Mouse (Mus musculus) CH12.LX (cell line): Measurements from ENCODE around the gene Retreg3. TPM values are rescaled to one million over a fixed set of nuclear protein-coding genes. Genes with fewer than 3 reads are reported as not detected.

Experiments used
- DNase-seq: peaks from one replicate; pipeline ENCODE4 v3.0.0-alpha.2; 2013; ENCODE audit errors: extremely low read depth
- H3K27ac ChIP-seq: 2 replicates; pipeline ENCODE4 v1.5.1; 2012; ENCODE audit warnings: low read depth, mild to moderate bottlenecking, control low read depth, moderate library complexity; ENCODE audit not compliant: insufficient read depth
- H3K27me3 ChIP-seq: replicated peaks from 2 replicates; pipeline ENCODE3; 2012; ENCODE audit warnings: inconsistent platforms
- H3K36me3 ChIP-seq, 2 experiments: replicated peaks in 1 of 2; 2 replicates each; pipeline versions ENCODE3 to v1.6.1; 2012; ENCODE audit warnings: inconsistent platforms in 1 of 2, low read length in 1 of 2, mild to moderate bottlenecking in 1 of 2, mixed read lengths in 1 of 2, moderate library complexity in 1 of 2; ENCODE audit not compliant: control insufficient read depth in 1 of 2, insufficient read depth in 1 of 2
- H3K4me1 ChIP-seq, 2 experiments: 2 replicates each; pipeline ENCODE4 v1.6.1; 2012; ENCODE audit warnings: inconsistent platforms in 1 of 2, moderate library complexity in 1 of 2; ENCODE audit not compliant: insufficient read depth in 2 of 2, control insufficient read depth in 1 of 2
- H3K4me2 ChIP-seq: 2 replicates; pipeline ENCODE4 v1.6.1; 2012; ENCODE audit warnings: low read depth, mild to moderate bottlenecking, control low read depth; ENCODE audit not compliant: poor library complexity, insufficient read depth, severe bottlenecking
- H3K4me3 ChIP-seq, 3 experiments: fragments of 150-350 bp in 1 of 3; sonication (generic) in 1 of 3; replicated peaks in 1 of 3; 2 replicates each; pipeline versions ENCODE3 to v1.5.1; 2011 to 2012; ENCODE audit warnings: low read depth in 2 of 3, low read length in 2 of 3, mild to moderate bottlenecking in 2 of 3, moderate library complexity in 2 of 3, control low read depth in 1 of 3, improper control_type of control experiment in 1 of 3, inconsistent platforms in 1 of 3, mixed read lengths in 1 of 3; ENCODE audit not compliant: poor library complexity in 1 of 3
- H3K79me2 ChIP-seq: replicated peaks from 2 replicates; pipeline ENCODE4 v1.6.1; 2012; ENCODE audit warnings: mild to moderate bottlenecking, moderate library complexity; ENCODE audit not compliant: control insufficient read depth, poor library complexity, insufficient read depth, severe bottlenecking; ENCODE audit errors: extremely low read depth
- H3K9ac ChIP-seq: 2 replicates; pipeline ENCODE4 v1.6.1; 2012; ENCODE audit warnings: low read depth, mild to moderate bottlenecking, control low read depth, moderate library complexity; ENCODE audit not compliant: insufficient read depth
- H3K9me3 ChIP-seq: replicated peaks from 2 replicates; pipeline ENCODE3; 2012; ENCODE audit warnings: low read length, inconsistent platforms, mixed read lengths
- BHLHE40 ChIP-seq: IDR thresholded peaks from 2 replicates; pipeline ENCODE4 v1.6.1; 2011; ENCODE audit warnings: mild to moderate bottlenecking, low read depth, low read length, improper control_type of control experiment
- ELF1 ChIP-seq: IDR thresholded peaks from 2 replicates; pipeline ENCODE4 v1.6.1; 2014; ENCODE audit warnings: low read depth, mild to moderate bottlenecking, inconsistent platforms, low read length, improper control_type of control experiment
- EP300 ChIP-seq: IDR thresholded peaks from 2 replicates; pipeline ENCODE4 v1.6.1; 2011; ENCODE audit warnings: low read length, improper control_type of control experiment
- GABPA ChIP-seq: IDR thresholded peaks from 2 replicates; pipeline ENCODE4 v1.6.1; 2012; ENCODE audit warnings: low read depth, low read length, improper control_type of control experiment, inconsistent platforms; ENCODE audit not compliant: insufficient replicate concordance
- HCFC1 ChIP-seq: IDR thresholded peaks from 2 replicates; pipeline ENCODE4 v1.6.1; 2012; ENCODE audit warnings: low read depth, mild to moderate bottlenecking, inconsistent platforms, low read length, improper control_type of control experiment
- JUN ChIP-seq: IDR thresholded peaks from 2 replicates; pipeline ENCODE4 v1.6.1; 2011; ENCODE audit warnings: low read depth, mild to moderate bottlenecking, low read length, improper control_type of control experiment, moderate library complexity; ENCODE audit not compliant: insufficient read depth
- JUND ChIP-seq: conservative IDR thresholded peaks from 2 replicates; pipeline ENCODE4 v1.6.1; 2011; ENCODE audit warnings: low read depth, low read length, improper control_type of control experiment
- MAFK ChIP-seq: IDR thresholded peaks from 2 replicates; pipeline ENCODE4 v1.6.1; 2011; ENCODE audit warnings: low read length, improper control_type of control experiment; ENCODE audit not compliant: insufficient replicate concordance
- MAZ ChIP-seq: IDR thresholded peaks from 2 replicates; pipeline ENCODE4 v1.6.1; 2012; ENCODE audit warnings: low read depth, mild to moderate bottlenecking, inconsistent platforms, low read length, improper control_type of control experiment, moderate library complexity
- MEF2A ChIP-seq: IDR thresholded peaks from 2 replicates; pipeline ENCODE4 v1.6.1; 2014; ENCODE audit warnings: low read depth, mild to moderate bottlenecking, inconsistent platforms, low read length, improper control_type of control experiment, borderline replicate concordance
- MYC ChIP-seq: IDR thresholded peaks from 2 replicates; pipeline ENCODE4 v1.6.1; 2011; ENCODE audit warnings: low read depth, mild to moderate bottlenecking, improper control_type of control experiment, low read length
- NRF1 ChIP-seq: IDR thresholded peaks from 2 replicates; pipeline ENCODE4 v1.6.1; 2014; ENCODE audit warnings: low read depth, mild to moderate bottlenecking, inconsistent platforms, low read length, improper control_type of control experiment, moderate library complexity
- PAX5 ChIP-seq: IDR thresholded peaks from 2 replicates; pipeline ENCODE4 v1.6.1; 2012; ENCODE audit warnings: low read length, inconsistent platforms, mixed read lengths
- POLR2AphosphoS2 ChIP-seq: IDR thresholded peaks from 2 replicates; pipeline ENCODE4 v1.6.1; 2011; ENCODE audit warnings: low read depth, low read length, improper control_type of control experiment
- RAD21 ChIP-seq: IDR thresholded peaks from 2 replicates; pipeline ENCODE4 v1.6.1; 2011; ENCODE audit warnings: low read depth, mild to moderate bottlenecking, low read length, improper control_type of control experiment, moderate library complexity
- RCOR1 ChIP-seq: conservative IDR thresholded peaks from 2 replicates; pipeline ENCODE4 v1.6.1; 2012; ENCODE audit warnings: low read depth, mild to moderate bottlenecking, inconsistent platforms, low read length, improper control_type of control experiment
- SIN3A ChIP-seq: IDR thresholded peaks from 2 replicates; pipeline ENCODE4 v1.6.1; 2012; ENCODE audit warnings: low read length, improper control_type of control experiment, inconsistent platforms
- TCF12 ChIP-seq: IDR thresholded peaks from 2 replicates; pipeline ENCODE4 v1.6.1; 2014; ENCODE audit warnings: low read depth, mild to moderate bottlenecking, inconsistent platforms, low read length, improper control_type of control experiment
- UBTF ChIP-seq: IDR thresholded peaks from 2 replicates; pipeline ENCODE4 v1.6.1; 2012; ENCODE audit warnings: low read depth, mild to moderate bottlenecking, inconsistent platforms, low read length, improper control_type of control experiment, moderate library complexity
- USF1 ChIP-seq: IDR thresholded peaks from 2 replicates; pipeline ENCODE4 v1.6.1; 2014; ENCODE audit warnings: low read depth, mild to moderate bottlenecking, inconsistent platforms, low read length, improper control_type of control experiment
- dilution Hi-C: fragments of 300-500 bp; cut with MboI; formaldehyde crosslinking; loops from 2 replicates; pipeline ENCODE4 v1.14.3; 2020; ENCODE audit warnings: low sequenced_read_pairs; ENCODE audit not compliant: extremely low pct_unique_long_range_greater_than_20kb, extremely low pct_ligation_motif_present
- in situ Hi-C: fragments of 300-500 bp; cut with MboI; formaldehyde crosslinking; loops from 3 replicates; pipeline ENCODE4 v1.14.3; 2019; ENCODE audit warnings: low sequenced_read_pairs, low pct_ligation_motif_present, low pct_unique_long_range_greater_than_20kb, mixed read lengths
- polyA plus RNA-seq: library from polyadenylated mRNA; unstranded; fragments of >175 nt; gene quantifications from 2 replicates; pipeline ENCODE4 v1.2.1, GENCODE M21; 2012; ENCODE audit warnings: low read depth; ENCODE audit not compliant: insufficient read length
- total RNA-seq, 2 experiments: library from RNA; depleted of rRNA; stranded (reverse); fragments of 300-350 nt in 1 of 2; fragments of >200 nt in 1 of 2; gene quantifications; 2 replicates each; pipeline ENCODE4 v1.2.3; 2012 to 2014

Retreg3 gene
- total and polyA plus RNA-seq, 3 experiments: 48.2 to 55.9 (median 54.3) TPM

DNA sequence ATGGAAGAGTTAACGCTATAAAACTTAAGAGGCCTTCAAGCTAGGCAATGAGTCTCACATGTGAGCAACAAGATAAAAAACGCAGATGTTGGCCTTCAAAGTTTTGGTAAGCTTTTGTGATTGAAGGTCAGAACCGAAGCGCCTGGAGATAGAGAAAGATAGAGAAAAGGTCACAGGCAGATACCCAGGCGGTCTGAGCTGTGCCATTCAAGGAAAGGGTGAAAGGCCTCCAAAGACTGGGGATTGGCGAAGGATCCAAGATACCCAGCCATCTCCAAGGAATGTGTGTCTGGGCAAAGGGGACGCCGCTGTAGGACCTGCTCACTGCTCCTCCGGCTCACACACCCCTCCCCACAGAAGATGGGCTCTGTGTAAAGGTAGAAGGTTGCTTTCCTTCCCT is 54.7 kb downstream of the Retreg3 start:
- Histone ChIP-seq H3K9me3 (no peaks in the 10 kb centered on the region), H3K4me2 (no peak overlapping the region), H3K36me3 (peaks cover 28 to 47% of the 10 kb centered on the region in 2 experiments), H3K27ac (no peak overlapping the region), H3K27me3 (peaks cover 2% of the 10 kb centered on the region), H3K9ac (no peak overlapping the region), H3K4me1 (peaks cover 3 to 26% of the 10 kb centered on the region in 2 experiments), H3K4me3 (no peak overlapping the region)
- dilution Hi-C loops (no loop called here), in situ Hi-C loops (no loop called here)
- DNase-seq: no peak
- TF ChIP-seq MAZ: no peak
- TF ChIP-seq PAX5: no peak
- no peak for TF ChIP-seq NRF1
- no peak for TF ChIP-seq UBTF
- TF ChIP-seq JUN: no peak
- TF ChIP-seq RCOR1: no peak
- no peak for TF ChIP-seq MEF2A
- TF ChIP-seq, all 38 proteins: peak for 0
- H3K79me2 ChIP-seq: no peaks in the 10 kb centered on the region

DNA sequence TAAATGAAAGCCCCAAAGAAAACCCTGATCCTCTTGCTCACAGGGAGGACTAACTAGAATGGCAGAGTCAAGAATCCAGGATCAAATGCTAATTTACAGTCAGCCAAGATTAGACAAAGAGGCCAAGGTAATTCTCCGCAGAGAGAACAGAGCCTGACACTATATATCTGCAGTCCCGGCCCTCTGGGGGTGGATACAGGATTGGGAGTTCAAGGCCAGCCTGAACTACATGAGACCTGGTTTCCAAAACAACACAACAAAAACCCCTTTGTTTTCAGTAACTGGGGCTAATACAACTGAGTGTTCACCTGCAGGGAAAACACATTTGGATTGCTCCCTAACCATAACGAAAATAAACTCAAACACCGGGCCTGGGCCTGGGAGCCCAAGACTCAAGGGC is 55.2 kb downstream of the Retreg3 start:
- peaks cover 7 to 30% of the 10 kb centered on the region in 2 experiments for H3K4me1 ChIP-seq
- H3K9me3 ChIP-seq: no peaks in the 10 kb centered on the region
- no peak overlapping the region for H3K9ac ChIP-seq
- H3K36me3 ChIP-seq: peaks cover 32 to 52% of the 10 kb centered on the region in 2 experiments
- no peak overlapping the region for H3K4me2 ChIP-seq
- dilution Hi-C loops (no loop called here), in situ Hi-C loops (no loop called here)
- H3K4me3 ChIP-seq: no peak overlapping the region
- H3K27me3 ChIP-seq: peaks cover 2% of the 10 kb centered on the region
- no peaks in the 10 kb centered on the region for H3K79me2 ChIP-seq
- no peak for DNase-seq
- H3K27ac ChIP-seq: no peak overlapping the region
- no peak for TF ChIP-seq MAZ
- TF ChIP-seq SIN3A: no peak
- TF ChIP-seq PAX5: no peak
- no peak for TF ChIP-seq MAFK
- no peak for TF ChIP-seq USF1
- TF ChIP-seq HCFC1: no peak
- no peak for TF ChIP-seq TCF12
- no peak for TF ChIP-seq ELF1
- TF ChIP-seq GABPA: no peak
- TF ChIP-seq JUND: no peak
- TF ChIP-seq EP300: no peak
- TF ChIP-seq JUN: no peak
- TF ChIP-seq RAD21: no peak
- no peak for TF ChIP-seq POLR2AphosphoS2
- TF ChIP-seq MYC: no peak
- TF ChIP-seq BHLHE40: no peak
